Mouse (Mus musculus) forebrain, embryonic 12.5 days (tissue): ENCODE results near the gene D2hgdh. TPM values are rescaled to one million over a fixed set of nuclear protein-coding genes. Genes with fewer than 3 reads are reported as not detected.

Source experiments
- ATAC-seq: fragments of 200-750 bp; cut with Nextera tagmentation; 2 replicates; pipeline ENCODE4 v1.8.0; 2017; ENCODE audit warnings: moderate TSS enrichment; ENCODE audit not compliant: low FRiP score
- H3K27ac ChIP-seq: fragments of 300-500 bp; sonication (generic); 2 replicates; pipeline ENCODE4 v1.5.1; 2016; ENCODE audit warnings: mild to moderate bottlenecking
- H3K27me3 ChIP-seq: fragments of 300-500 bp; sonication (generic); 2 replicates; pipeline ENCODE4 v1.6.1; 2016; ENCODE audit warnings: mild to moderate bottlenecking
- H3K36me3 ChIP-seq: fragments of 300-500 bp; sonication (generic); replicated peaks from 2 replicates; pipeline ENCODE4 v1.6.1; 2016; ENCODE audit warnings: mild to moderate bottlenecking
- H3K4me1 ChIP-seq: fragments of 300-500 bp; sonication (generic); 2 replicates; pipeline ENCODE4 v1.6.1; 2016
- H3K4me2 ChIP-seq: fragments of 300-500 bp; sonication (generic); 2 replicates; pipeline ENCODE4 v1.6.1; 2016; ENCODE audit warnings: mild to moderate bottlenecking, moderate library complexity
- H3K4me3 ChIP-seq: fragments of 300-500 bp; sonication (generic); replicated peaks from 2 replicates; pipeline ENCODE4 v1.5.1; 2016; ENCODE audit warnings: mild to moderate bottlenecking
- H3K9ac ChIP-seq: fragments of 300-500 bp; sonication (generic); 2 replicates; pipeline ENCODE4 v1.6.1; 2016; ENCODE audit warnings: mild to moderate bottlenecking
- H3K9me3 ChIP-seq: fragments of 300-500 bp; sonication (generic); 2 replicates; pipeline ENCODE4 v1.6.1; 2016
- WGBS: fragments of 180-500 bp; shearing (Covaris S2); methylation state at CpG from one replicate; pipeline ENCODE4 v1.1.7; 2016; 5-methylcytosine and 5-hydroxymethylcytosine counted together
- polyA plus RNA-seq: library from polyadenylated mRNA; unstranded; fragments of >200 nt; fragmentation: Nextera tagmentation; extraction: Ambion mirVana; gene quantifications from 2 replicates; pipeline ENCODE4 v1.2.1, GENCODE M21; 2016

D2hgdh gene
- 13.2 and 13.9 TPM in 2 replicates for polyA plus RNA-seq

- Histone ChIP-seq H3K27ac (peak within 1 kb of the TSS; percentile 91), H3K4me2 (peak within 1 kb of the TSS; percentile 60), H3K36me3 (peaks cover 20% of the 10 kb centered on the region), H3K4me3 (peak within 1 kb of the TSS; percentile 58), H3K4me1 (peaks cover 15% of the 10 kb centered on the region; the same call in 1 of the 2 replicates), H3K9me3 (no peaks in the 10 kb centered on the region), H3K27me3 (no peaks in the 10 kb centered on the region), H3K9ac (peak within 1 kb of the TSS; percentile 56)
- ATAC-seq, result peak; percentile 8; the same call in 1 of the 2 replicates
- WGBS, result 4% methylated on average over 10 of the region's 10 CpGs
Observed at GRCm38 (mm10) chr1:93824609-93825008, at the start of gene D2hgdh. TSS of gene D2hgdh (plus strand) at chr1:93824909.

GRCm38 (mm10) chr1:93776686-93777085 lies 48.0 kb upstream of the D2hgdh start:
- no peak overlapping the region for H3K27ac ChIP-seq
- H3K9ac ChIP-seq, result no peak overlapping the region
- H3K9me3 ChIP-seq, result no peaks in the 10 kb centered on the region
- no peak overlapping the region for H3K4me2 ChIP-seq
- H3K4me1 ChIP-seq, result no peaks in the 10 kb centered on the region
- H3K36me3 ChIP-seq, result peaks cover 75% of the 10 kb centered on the region
- ATAC-seq, result no peak
- H3K27me3 ChIP-seq, result no peaks in the 10 kb centered on the region
- H3K4me3 ChIP-seq, result no peak overlapping the region
- WGBS, result 83% methylated on average over 5 of the region's 5 CpGs

- WGBS, result 94% methylated on average over 2 of the region's 2 CpGs
- H3K4me2 ChIP-seq, result no peak overlapping the region
- H3K9ac ChIP-seq, result no peak overlapping the region
- no peaks in the 10 kb centered on the region for H3K9me3 ChIP-seq
- H3K27ac ChIP-seq, result no peak overlapping the region
- H3K4me1 ChIP-seq, result no peaks in the 10 kb centered on the region
- H3K27me3 ChIP-seq, result no peaks in the 10 kb centered on the region
- ATAC-seq, result no peak
- no peak overlapping the region for H3K4me3 ChIP-seq
- H3K36me3 ChIP-seq, result peaks cover 94% of the 10 kb centered on the region
Observed at GRCm38 (mm10) chr1:93786912-93787311, 37.8 kb upstream of the D2hgdh start.

GRCm38 (mm10) chr1:93794526-93794925 lies 30.2 kb upstream of the D2hgdh start:
- 95% methylated on average over 8 of the region's 8 CpGs for WGBS
- ATAC-seq, result no peak
- H3K9me3 ChIP-seq, result no peaks in the 10 kb centered on the region
- no peak overlapping the region for H3K9ac ChIP-seq
- H3K4me3 ChIP-seq, result no peak overlapping the region
- H3K27ac ChIP-seq, result no peak overlapping the region
- no peaks in the 10 kb centered on the region for H3K4me1 ChIP-seq
- H3K27me3 ChIP-seq, result no peaks in the 10 kb centered on the region
- peaks cover 92% of the 10 kb centered on the region for H3K36me3 ChIP-seq
- H3K4me2 ChIP-seq, result no peak overlapping the region

GRCm38 (mm10) chr1:93795886-93796285 lies 28.8 kb upstream of the D2hgdh start:
- 85% methylated on average over 8 of the region's 8 CpGs for WGBS
- Histone ChIP-seq H3K9ac (no peak overlapping the region), H3K9me3 (no peaks in the 10 kb centered on the region), H3K4me2 (no peak overlapping the region), H3K27me3 (no peaks in the 10 kb centered on the region), H3K27ac (no peak overlapping the region), H3K4me1 (peaks cover 4% of the 10 kb centered on the region), H3K4me3 (no peak overlapping the region), H3K36me3 (peaks cover 86% of the 10 kb centered on the region)
- ATAC-seq, result no peak

GRCm38 (mm10) chr1:93800670-93801503 lies 23.8 kb upstream of the D2hgdh start:
- Histone ChIP-seq H3K36me3 (peaks cover 38% of the 10 kb centered on the region), H3K4me1 (peaks cover 39% of the 10 kb centered on the region), H3K27me3 (no peaks in the 10 kb centered on the region), H3K4me3 (peak overlapping the region; percentile 75), H3K4me2 (peak overlapping the region; percentile 72), H3K9me3 (no peaks in the 10 kb centered on the region), H3K9ac (peak overlapping the region; percentile 83), H3K27ac (no peak overlapping the region)
- WGBS, result 78% methylated on average over 21 of the region's 21 CpGs
- no peak for ATAC-seq

GRCm38 (mm10) chr1:93801741-93802238 lies 22.9 kb upstream of the D2hgdh start, which contains the start of gene Dtymk:
TSS of gene Dtymk (minus strand) at chr1:93801934.
- ATAC-seq, result peak; percentile 66
- H3K27ac ChIP-seq, result peak within 1 kb of the TSS; percentile 82
- H3K4me1 ChIP-seq, result peaks cover 39% of the 10 kb centered on the region
- under 1% methylated on average over 42 of the region's 42 CpGs for WGBS
- no peaks in the 10 kb centered on the region for H3K9me3 ChIP-seq
- H3K9ac ChIP-seq, result peak within 1 kb of the TSS; percentile 83
- peaks cover 39% of the 10 kb centered on the region for H3K36me3 ChIP-seq
- H3K4me3 ChIP-seq, result peak within 1 kb of the TSS; percentile 75
- no peaks in the 10 kb centered on the region for H3K27me3 ChIP-seq
- H3K4me2 ChIP-seq, result peak within 1 kb of the TSS; percentile 72

- no peak for ATAC-seq
- Histone ChIP-seq H3K9me3 (no peaks in the 10 kb centered on the region), H3K27me3 (no peaks in the 10 kb centered on the region), H3K36me3 (peaks cover 39% of the 10 kb centered on the region), H3K4me3 (no peak overlapping the region), H3K4me2 (peak overlapping the region; percentile 87), H3K9ac (no peak overlapping the region), H3K27ac (no peak overlapping the region), H3K4me1 (peaks cover 39% of the 10 kb centered on the region)
- WGBS, result 89% methylated on average over 5 of the region's 5 CpGs
Observed at GRCm38 (mm10) chr1:93802771-93803170, 21.9 kb upstream of the D2hgdh start.

- Histone ChIP-seq H3K27me3 (no peaks in the 10 kb centered on the region), H3K9me3 (no peaks in the 10 kb centered on the region), H3K4me1 (peaks cover 39% of the 10 kb centered on the region), H3K4me3 (peak within 1 kb of the TSS; percentile 83), H3K27ac (peak within 1 kb of the TSS; percentile 98), H3K36me3 (peaks cover 39% of the 10 kb centered on the region), H3K9ac (peak within 1 kb of the TSS; percentile 80), H3K4me2 (peak within 1 kb of the TSS; percentile 87)
- peak; percentile 94 for ATAC-seq
- under 1% methylated on average over 71 of the region's 94 CpGs for WGBS
Observed at GRCm38 (mm10) chr1:93803556-93804507, 20.9 kb upstream of the D2hgdh start, which contains the start of gene Ing5. TSS of gene Ing5 (plus strand) at chr1:93803965.

- Histone ChIP-seq H3K9ac (0 out of 2 replicates have a peak overlapping the region, but pooled peaks have one; percentile 80), H3K9me3 (no peaks in the 10 kb centered on the region), H3K4me2 (peak overlapping the region; percentile 87), H3K4me3 (peak overlapping the region; percentile 83), H3K27ac (no peak overlapping the region), H3K4me1 (peaks cover 39% of the 10 kb centered on the region), H3K36me3 (peaks cover 35% of the 10 kb centered on the region), H3K27me3 (no peaks in the 10 kb centered on the region)
- 78% methylated on average over 4 of the region's 4 CpGs for WGBS
- no peak for ATAC-seq
Observed at GRCm38 (mm10) chr1:93804818-93805217, 19.9 kb upstream of the D2hgdh start.

- Histone ChIP-seq H3K9ac (no peak overlapping the region), H3K4me2 (peak overlapping the region; percentile 87), H3K27ac (no peak overlapping the region), H3K4me3 (0 out of 2 replicates have a peak overlapping the region, but pooled peaks have one; percentile 83), H3K27me3 (no peaks in the 10 kb centered on the region), H3K9me3 (no peaks in the 10 kb centered on the region), H3K4me1 (peaks cover 39% of the 10 kb centered on the region), H3K36me3 (peaks cover 35% of the 10 kb centered on the region)
- 85% methylated on average over 5 of the region's 5 CpGs for WGBS
- no peak for ATAC-seq
Observed at GRCm38 (mm10) chr1:93805221-93805951, 19.3 kb upstream of the D2hgdh start.
